25 mouse cellular contexts compared by ENCODE assay signal in the genomic region with DNA sequence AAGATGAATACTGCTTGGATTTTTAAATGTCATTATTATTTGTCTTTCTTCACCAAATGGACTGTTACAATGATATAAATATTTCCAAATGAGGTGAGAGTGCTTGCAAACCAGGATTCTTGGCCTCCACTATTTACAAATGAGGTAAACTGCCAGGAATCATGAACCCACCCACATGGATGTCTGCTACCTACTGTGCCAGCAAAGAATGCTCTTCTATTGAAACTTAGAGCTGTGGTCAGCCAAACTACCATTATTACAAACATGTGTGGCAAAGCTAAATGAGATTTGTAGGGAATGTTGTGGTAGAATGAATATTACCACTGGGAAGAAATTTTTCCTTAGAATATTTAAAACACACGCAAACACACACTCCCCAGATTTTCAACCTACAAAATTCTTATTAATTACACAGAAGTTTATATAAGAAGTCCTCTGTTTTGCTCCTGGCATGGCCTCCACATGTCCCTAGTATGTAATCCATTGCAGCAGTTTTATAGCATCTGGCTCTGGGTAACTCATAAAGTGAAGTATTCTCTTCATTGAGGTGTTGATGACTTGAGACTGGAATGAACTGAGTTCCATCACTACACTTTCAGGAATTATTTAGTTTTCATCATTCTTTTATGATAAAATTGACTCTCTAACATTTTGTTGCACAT.
"Had no signal": no experiment of that assay in that cellular context is flagged by ENCODE, and none has a peak within 500 bp of the region (broad histone marks: within the 10 kb centered on the region; RNA-seq: fewer than 3 reads in every experiment).

No protein-coding gene starts in this region.

- H3K9me3 ChIP-seq: heart, embryonic 10.5 days; heart, embryonic 12.5 days; hindbrain, embryonic 10.5 days; hindbrain, embryonic 12.5 days; intestine, embryonic 15.5 days; limb, embryonic 12.5 days; liver, embryonic 12.5 days had no signal

- H3K27ac ChIP-seq: gastrocnemius, adult 2 months; heart, embryonic 10.5 days; hindbrain, embryonic 10.5 days; hindbrain, embryonic 12.5 days; hindbrain, embryonic 14.5 days; intestine, embryonic 15.5 days; layer of hippocampus, adult 2 months; left cerebral cortex, adult 2 months; limb, embryonic 12.5 days; liver, embryonic 12.5 days; liver, embryonic 14.5 days had no signal

- H3K9ac ChIP-seq: heart, embryonic 12.5 days; hindbrain, embryonic 12.5 days; hindbrain, embryonic 14.5 days; intestine, embryonic 15.5 days; limb, embryonic 12.5 days; liver, embryonic 12.5 days; liver, embryonic 14.5 days had no signal

- H3K4me2 ChIP-seq: heart, embryonic 12.5 days; hindbrain, embryonic 12.5 days; hindbrain, embryonic 14.5 days; intestine, embryonic 15.5 days; limb, embryonic 12.5 days; liver, embryonic 12.5 days had no signal

- H3K36me3 ChIP-seq: heart, embryonic 10.5 days; heart, embryonic 12.5 days; hindbrain, embryonic 10.5 days; hindbrain, embryonic 12.5 days; intestine, embryonic 15.5 days; limb, embryonic 12.5 days; liver, embryonic 12.5 days had no signal

- DNase-seq: gastrocnemius, adult 2 months; gastrocnemius, postnatal 10 days; gastrocnemius, postnatal 25 days; heart, adult 18-20 months; heart, postnatal 10 days; heart, postnatal 4 days; kidney, adult 18-20 months; kidney, adult 8-10 months; kidney, postnatal 10 days; kidney, postnatal 25 days; kidney, postnatal 4 days had no signal

- H3K27me3 ChIP-seq: heart, embryonic 12.5 days; hindbrain, embryonic 12.5 days; intestine, embryonic 15.5 days; limb, embryonic 12.5 days; liver, embryonic 12.5 days had no signal

- ATAC-seq: hindbrain, embryonic 16.5 days; inflammation-experienced regulatory T-cells, adult 6 months; intestine, embryonic 15.5 days; intestine, postnatal 0 days; liver, embryonic 12.5 days had no signal

- H3K4me3 ChIP-seq: gastrocnemius, adult 2 months; heart, embryonic 10.5 days; heart, embryonic 12.5 days; hindbrain, embryonic 10.5 days; hindbrain, embryonic 12.5 days; intestine, embryonic 15.5 days; layer of hippocampus, adult 2 months; left cerebral cortex, adult 2 months; limb, embryonic 12.5 days; liver, embryonic 12.5 days had no signal

- H3K4me1 ChIP-seq: heart, embryonic 10.5 days; heart, embryonic 12.5 days; hindbrain, embryonic 10.5 days; hindbrain, embryonic 12.5 days; intestine, embryonic 15.5 days; limb, embryonic 12.5 days; liver, embryonic 12.5 days had no signal
